12 mouse cellular contexts compared by ENCODE assay signal in genomic region chr9:78396517-78396916, GRCm38 (mm10). TPM values are rescaled to one million over a fixed set of nuclear protein-coding genes. Genes with fewer than 3 reads are reported as not detected.
DNase-seq lines count a peak whose midpoint lies in the region; ATAC-seq and TF ChIP-seq lines count a peak whose summit lies in the region.
"Had no signal": no experiment of that assay in that cellular context is flagged by ENCODE, and none has a peak within 500 bp of the region (broad histone marks: within the 10 kb centered on the region; RNA-seq: fewer than 3 reads in every experiment).

No protein-coding gene starts in this region.

- no peak for TF ChIP-seq CTCF in midbrain, postnatal 0 days (IDR thresholded peaks at IDR 0.05)
- no peak for TF ChIP-seq CTCF in cerebellum, adult 2 months (IDR thresholded peaks at IDR 0.05; ENCODE audit: borderline replicate concordance, insufficient read depth, low read depth, low read length)

- no peak overlapping the region for H3K9ac ChIP-seq in heart, embryonic 15.5 days
- H3K9ac ChIP-seq in midbrain, postnatal 0 days (replicated peaks; ENCODE audit: low read length, poor library complexity, severe bottlenecking): no peak overlapping the region
- H3K9ac ChIP-seq in midbrain, embryonic 11.5 days (ENCODE audit: low read length): no peak overlapping the region
- H3K9ac ChIP-seq in intestine, embryonic 16.5 days (ENCODE audit: low read depth, low read length): no peak overlapping the region

- 52% methylated on average over 9 of the region's 9 CpGs for WGBS in heart, embryonic 15.5 days
- WGBS in midbrain, postnatal 0 days: 64% methylated on average over 9 of the region's 9 CpGs
- 65% methylated on average over 9 of the region's 9 CpGs for WGBS in midbrain, embryonic 11.5 days
- whole genome bisulfite sequencing in intestine, embryonic 16.5 days: 58% methylated on average over 9 of the region's 9 CpGs
- 60% methylated on average over 9 of the region's 9 CpGs for WGBS in cerebellum, adult 2 months

- H3K9me3 ChIP-seq in heart, embryonic 15.5 days (replicated peaks): no peaks in the 10 kb centered on the region
- H3K9me3 ChIP-seq in midbrain, postnatal 0 days (ENCODE audit: low read length): no peaks in the 10 kb centered on the region
- H3K9me3 ChIP-seq in midbrain, embryonic 11.5 days (ENCODE audit: control insufficient read depth, low read length): no peaks in the 10 kb centered on the region
- no peaks in the 10 kb centered on the region for H3K9me3 ChIP-seq in intestine, embryonic 16.5 days (ENCODE audit: control insufficient read depth, low read length)

- ATAC-seq in heart, embryonic 15.5 days (replicated peaks; ENCODE audit: insufficient number of reproducible peaks, insufficient read depth, low FRiP score, low read depth): no peak
- no peak for ATAC-seq in midbrain, postnatal 0 days (ENCODE audit: low FRiP score)
- ATAC-seq in midbrain, embryonic 11.5 days (ENCODE audit: low FRiP score): no peak
- ATAC-seq in intestine, embryonic 16.5 days: no peak
- no peak for ATAC-seq in megakaryocyte progenitor cell, adult 5-6 weeks (replicated peaks; ENCODE audit: poor library complexity)

- H3K27ac ChIP-seq in heart, embryonic 15.5 days: no peak overlapping the region
- H3K27ac ChIP-seq in midbrain, postnatal 0 days (ENCODE audit: low read depth, low read length): no peak overlapping the region
- H3K27ac ChIP-seq in midbrain, embryonic 11.5 days (ENCODE audit: low read depth, low read length): no peak overlapping the region
- no peak overlapping the region for H3K27ac ChIP-seq in intestine, embryonic 16.5 days (ENCODE audit: low read length)
- H3K27ac ChIP-seq in cerebellum, adult 2 months (ENCODE audit: insufficient read depth, low read length): no peak overlapping the region

- no peak for DNase-seq in heart, postnatal 36 days
- no peak for DNase-seq in midbrain, postnatal 0 days (ENCODE audit: low spot score)
- no peak for DNase-seq in midbrain, embryonic 11.5 days (ENCODE audit: low spot score, missing footprints)
- DNase-seq in cerebellum, adult 2 months: no peak
- DNase-seq: retina, postnatal 1 day had no signal

- peaks cover 66% of the 10 kb centered on the region for H3K27me3 ChIP-seq in heart, embryonic 15.5 days
- peaks cover 39% of the 10 kb centered on the region for H3K27me3 ChIP-seq in midbrain, postnatal 0 days (ENCODE audit: insufficient read depth, low read length)
- peaks cover 41% of the 10 kb centered on the region for H3K27me3 ChIP-seq in midbrain, embryonic 11.5 days (ENCODE audit: control insufficient read depth, insufficient read depth, low read length)
- peaks cover 27% of the 10 kb centered on the region for H3K27me3 ChIP-seq in intestine, embryonic 16.5 days (replicated peaks; ENCODE audit: control insufficient read depth, insufficient read depth, low read length)
- H3K27me3 ChIP-seq in cerebellum, adult 2 months (ENCODE audit: control insufficient read depth, insufficient read depth, low read length): peaks cover 9% of the 10 kb centered on the region; the same call in 1 of the 2 replicates

- H3K4me2 ChIP-seq in heart, embryonic 15.5 days: peak overlapping the region; percentile 75
- H3K4me2 ChIP-seq in midbrain, postnatal 0 days (ENCODE audit: low read depth, low read length, poor library complexity, severe bottlenecking): peak overlapping the region; percentile 53; the same call in 1 of the 2 replicates
- no peak overlapping the region for H3K4me2 ChIP-seq in midbrain, embryonic 11.5 days
- H3K4me2 ChIP-seq in intestine, embryonic 16.5 days (ENCODE audit: low read depth, low read length): 0 out of 2 replicates have a peak overlapping the region, but pooled peaks have one; percentile 78

- H3K4me1 ChIP-seq in heart, embryonic 15.5 days (replicated peaks): peaks cover 10% of the 10 kb centered on the region
- H3K4me1 ChIP-seq in midbrain, postnatal 0 days (ENCODE audit: insufficient read depth, low read length): no peaks in the 10 kb centered on the region
- no peaks in the 10 kb centered on the region for H3K4me1 ChIP-seq in midbrain, embryonic 11.5 days (ENCODE audit: control insufficient read depth, insufficient read depth, low read length)
- H3K4me1 ChIP-seq in intestine, embryonic 16.5 days (ENCODE audit: control insufficient read depth, insufficient read depth, low read length): peaks cover 9% of the 10 kb centered on the region
- H3K4me1 ChIP-seq in cerebellum, adult 2 months (ENCODE audit: control insufficient read depth, insufficient read depth, low read length): no peaks in the 10 kb centered on the region

- intact Hi-C loops in heart, postnatal 36 days (cut with DNase I): no loop called here

- no peak for TF ChIP-seq POLR2A in cerebellum, adult 2 months (IDR thresholded peaks at IDR 0.05; ENCODE audit: borderline replicate concordance, insufficient read depth, low read length)

- peak overlapping the region; percentile 46 for H3K4me3 ChIP-seq in heart, embryonic 15.5 days
- H3K4me3 ChIP-seq in midbrain, postnatal 0 days (ENCODE audit: low read depth, low read length): no peak overlapping the region
- no peak overlapping the region for H3K4me3 ChIP-seq in midbrain, embryonic 11.5 days (ENCODE audit: low read depth, low read length)
- peak overlapping the region; percentile 51; the same call in 1 of the 2 replicates for H3K4me3 ChIP-seq in intestine, embryonic 16.5 days (ENCODE audit: low read length)
- no peak overlapping the region for H3K4me3 ChIP-seq in cerebellum, adult 2 months (replicated peaks; ENCODE audit: insufficient read depth, low read depth, low read length)

- H3K36me3 ChIP-seq in heart, embryonic 15.5 days: no peaks in the 10 kb centered on the region
- no peaks in the 10 kb centered on the region for H3K36me3 ChIP-seq in midbrain, postnatal 0 days (ENCODE audit: insufficient read depth, low read length)
- H3K36me3 ChIP-seq in midbrain, embryonic 11.5 days (ENCODE audit: control insufficient read depth, insufficient read depth, low read length): no peaks in the 10 kb centered on the region
- H3K36me3 ChIP-seq in intestine, embryonic 16.5 days (ENCODE audit: control insufficient read depth, insufficient read depth, low read length): no peaks in the 10 kb centered on the region

RNA-seq across cellular contexts. Expression of gene Ddx43, which starts 0.9 kb away (rescaled TPM):
- 0.09 TPM in 1 of 2 replicates, not detected in the other for polyA plus RNA-seq in heart, embryonic 15.5 days (2015; fragmentation: Nextera tagmentation; extraction: Ambion mirVana)
- not detected for total RNA-seq in heart, postnatal 36 days (2021)
- total RNA-seq in midbrain, postnatal 0 days (2014; rRNA removed): 0.28 TPM in 1 of 2 replicates, not detected in the other
- 0.31 and 0.43 TPM in 2 replicates for polyA plus RNA-seq in midbrain, postnatal 0 days (2015; fragmentation: Nextera tagmentation; extraction: Ambion mirVana)
- 0.11 and 0.56 TPM in 2 replicates for polyA plus RNA-seq in midbrain, embryonic 11.5 days (2014; fragmentation: Nextera tagmentation; extraction: Ambion mirVana)
- polyA plus RNA-seq in intestine, embryonic 16.5 days (2015; fragmentation: Nextera tagmentation; extraction: Ambion mirVana): 0.13 and 0.28 TPM in 2 replicates
- polyA plus RNA-seq in cerebellum, adult 2 months (2012; rRNA removed): 0.05 and 0.08 TPM in 2 replicates
- not detected in 2 replicates for total RNA-seq in megakaryocyte progenitor cell, adult 5-6 weeks (2015)
- 0.07 and 0.29 TPM in 2 replicates for total RNA-seq in megakaryocyte progenitor cell, adult 5-6 weeks (2017)
- total RNA-seq: CH12.LX; heart, postnatal 25 days; left cerebral cortex, postnatal 36 days had no signal

RNA-seq across cellular contexts. Expression of gene Ooep, which starts 18.0 kb away (rescaled TPM):
- polyA plus RNA-seq in heart, embryonic 15.5 days (2015; fragmentation: Nextera tagmentation; extraction: Ambion mirVana): 0.36 and 0.53 TPM in 2 replicates
- total RNA-seq in heart, postnatal 36 days (2021): not detected
- total RNA-seq in midbrain, postnatal 0 days (2014; rRNA removed): 6.0 and 6.1 TPM in 2 replicates
- 5.0 and 5.3 TPM in 2 replicates for polyA plus RNA-seq in midbrain, postnatal 0 days (2015; fragmentation: Nextera tagmentation; extraction: Ambion mirVana)
- 1.4 and 1.8 TPM in 2 replicates for polyA plus RNA-seq in midbrain, embryonic 11.5 days (2014; fragmentation: Nextera tagmentation; extraction: Ambion mirVana)
- polyA plus RNA-seq in intestine, embryonic 16.5 days (2015; fragmentation: Nextera tagmentation; extraction: Ambion mirVana): 0.26 and 0.39 TPM in 2 replicates
- polyA plus RNA-seq in cerebellum, adult 2 months (2012; rRNA removed): 0.23 and 0.24 TPM in 2 replicates
- not detected in 2 replicates for total RNA-seq in megakaryocyte progenitor cell, adult 5-6 weeks (2015)
- total RNA-seq in megakaryocyte progenitor cell, adult 5-6 weeks (2017): not detected in 2 replicates
- total RNA-seq: CH12.LX; heart, postnatal 25 days; left cerebral cortex, postnatal 36 days had no signal

RNA-seq across cellular contexts. Expression of gene Dppa5a, which starts 28.5 kb away (rescaled TPM):
- polyA plus RNA-seq in heart, embryonic 15.5 days (2015; fragmentation: Nextera tagmentation; extraction: Ambion mirVana): not detected in 2 replicates
- not detected for total RNA-seq in heart, postnatal 36 days (2021)
- total RNA-seq in midbrain, postnatal 0 days (2014; rRNA removed): 0.90 and 3.1 TPM in 2 replicates
- polyA plus RNA-seq in midbrain, postnatal 0 days (2015; fragmentation: Nextera tagmentation; extraction: Ambion mirVana): 9.5 TPM in 2 replicates
- polyA plus RNA-seq in midbrain, embryonic 11.5 days (2014; fragmentation: Nextera tagmentation; extraction: Ambion mirVana): 0.25 and 0.76 TPM in 2 replicates
- not detected in 2 replicates for polyA plus RNA-seq in intestine, embryonic 16.5 days (2015; fragmentation: Nextera tagmentation; extraction: Ambion mirVana)
- 0.41 TPM in 2 replicates for polyA plus RNA-seq in cerebellum, adult 2 months (2012; rRNA removed)
- not detected in 2 replicates for total RNA-seq in megakaryocyte progenitor cell, adult 5-6 weeks (2015)
- total RNA-seq in megakaryocyte progenitor cell, adult 5-6 weeks (2017): not detected in 2 replicates
- total RNA-seq: CH12.LX; heart, postnatal 25 days; left cerebral cortex, postnatal 36 days had no signal
- polyA plus RNA-seq: cortical plate, adult 2 months had no signal

RNA-seq across cellular contexts. Expression of gene Gsta2, which starts 40.9 kb away (rescaled TPM):
- 0.63 TPM in 1 of 2 replicates, not detected in the other for polyA plus RNA-seq in heart, embryonic 15.5 days (2015; fragmentation: Nextera tagmentation; extraction: Ambion mirVana)
- under 1 TPM in 1 of 2 experiments, not detected in 1; 0.46 TPM for total RNA-seq in heart, postnatal 36 days (2021)
- total RNA-seq in midbrain, postnatal 0 days (2014; rRNA removed): not detected in 2 replicates
- polyA plus RNA-seq in midbrain, postnatal 0 days (2015; fragmentation: Nextera tagmentation; extraction: Ambion mirVana): not detected in 2 replicates
- not detected in 2 replicates for polyA plus RNA-seq in midbrain, embryonic 11.5 days (2014; fragmentation: Nextera tagmentation; extraction: Ambion mirVana)
- 77.3 and 89.5 TPM in 2 replicates for polyA plus RNA-seq in intestine, embryonic 16.5 days (2015; fragmentation: Nextera tagmentation; extraction: Ambion mirVana)
- not detected in 2 replicates for polyA plus RNA-seq in cerebellum, adult 2 months (2012; rRNA removed)
- not detected in 2 replicates for total RNA-seq in megakaryocyte progenitor cell, adult 5-6 weeks (2015)
- not detected in 2 replicates for total RNA-seq in megakaryocyte progenitor cell, adult 5-6 weeks (2017)
- total RNA-seq: CH12.LX; left cerebral cortex, postnatal 36 days had no signal

RNA-seq across cellular contexts. Expression of gene Cgas, which starts 46.5 kb away (rescaled TPM):
- polyA plus RNA-seq in heart, embryonic 15.5 days (2015; fragmentation: Nextera tagmentation; extraction: Ambion mirVana): 0.97 and 1.4 TPM in 2 replicates
- total RNA-seq in heart, postnatal 36 days (2021): under 1 TPM; 0.54 to 0.56 TPM
- 0.55 and 0.71 TPM in 2 replicates for total RNA-seq in midbrain, postnatal 0 days (2014; rRNA removed)
- polyA plus RNA-seq in midbrain, postnatal 0 days (2015; fragmentation: Nextera tagmentation; extraction: Ambion mirVana): 0.56 and 0.74 TPM in 2 replicates
- 0.51 and 0.63 TPM in 2 replicates for polyA plus RNA-seq in midbrain, embryonic 11.5 days (2014; fragmentation: Nextera tagmentation; extraction: Ambion mirVana)
- 1.6 and 1.9 TPM in 2 replicates for polyA plus RNA-seq in intestine, embryonic 16.5 days (2015; fragmentation: Nextera tagmentation; extraction: Ambion mirVana)
- polyA plus RNA-seq in cerebellum, adult 2 months (2012; rRNA removed): 0.33 and 0.40 TPM in 2 replicates
- total RNA-seq in megakaryocyte progenitor cell, adult 5-6 weeks (2015): 21.4 and 23.4 TPM in 2 replicates
- 13.7 and 20.4 TPM in 2 replicates for total RNA-seq in megakaryocyte progenitor cell, adult 5-6 weeks (2017)
- total RNA-seq: CH12.LX had no signal

Comparison
In these comparisons a context has a peak if more than half of its experiments do, and no peak if none do; other contexts are left out.
1. H3K4me3 ChIP-seq: peak in heart, embryonic 15.5 days (single experiment) and intestine, embryonic 16.5 days (single experiment); none in midbrain, postnatal 0 days (single experiment), midbrain, embryonic 11.5 days (single experiment) and cerebellum, adult 2 months (single experiment).